Mouse (Mus musculus): ENCODE measurements around the gene Timm44. TPM values are rescaled to one million over a fixed set of nuclear protein-coding genes. Genes with fewer than 3 reads are reported as not detected.

Gene Timm44
- polyA plus RNA-seq, 1 experiment from 2014 or later: 43.6 TPM

DNA sequence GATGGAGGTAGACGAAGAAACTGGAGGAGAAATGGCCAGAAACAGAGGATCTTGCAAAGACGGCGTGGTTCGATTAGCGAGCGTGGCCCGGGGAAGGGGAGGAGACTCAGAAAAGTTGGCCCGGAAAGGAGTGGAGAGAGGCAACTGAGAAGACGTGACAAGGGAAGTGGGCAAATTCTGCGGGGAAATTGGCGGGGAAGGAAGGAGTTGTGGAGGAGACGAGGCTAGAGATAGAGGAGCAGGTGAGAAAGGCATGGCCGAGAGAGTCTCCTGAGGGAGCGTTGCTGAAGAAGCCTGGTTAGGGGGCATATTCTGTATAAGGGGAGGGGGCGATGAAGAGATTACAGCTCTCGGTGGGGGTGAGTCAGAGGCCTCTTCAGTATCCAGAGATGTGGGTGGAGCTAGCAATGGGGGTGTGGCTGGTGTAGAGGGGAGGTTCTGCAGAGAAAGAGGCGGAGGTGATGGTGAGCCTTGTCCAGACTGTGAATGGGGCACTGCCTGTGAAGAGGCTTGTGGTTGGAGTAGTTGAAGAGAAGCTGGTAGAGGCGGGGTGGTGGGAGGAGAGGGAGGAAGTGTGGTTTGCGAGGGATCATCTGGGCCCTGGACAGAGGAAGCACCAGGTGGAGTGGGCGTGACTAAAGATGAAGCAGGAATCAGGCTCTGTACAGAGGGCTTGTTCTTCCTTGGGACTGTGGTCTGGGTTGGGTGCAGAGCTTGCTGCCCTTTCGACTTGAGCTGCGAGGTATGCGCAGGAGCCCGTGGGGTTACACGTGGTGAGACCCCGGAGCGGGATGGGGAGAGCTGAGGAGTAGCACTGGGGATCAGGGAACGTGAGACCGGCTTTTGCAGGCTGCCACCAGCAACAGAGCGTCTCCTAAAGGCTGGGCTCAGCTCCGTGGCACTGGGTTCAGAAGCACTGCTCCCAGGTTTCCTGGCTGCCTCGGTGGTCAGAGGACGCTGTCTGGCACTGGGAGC is 61.4 kb downstream of the Timm44 start:
- H3K27ac ChIP-seq (ENCODE audit: low read depth, low read length): peak overlapping the region; percentile 50
- no peaks in the 10 kb centered on the region; the same call in 1 of the 2 replicates for H3K9me3 ChIP-seq (ENCODE audit: control insufficient read depth, low read length)
- H3K9ac ChIP-seq (ENCODE audit: low read depth, low read length): peak overlapping the region; percentile 64
- peak overlapping the region; percentile 93 for H3K4me2 ChIP-seq (ENCODE audit: low read length)
- 15% methylated on average over 33 of the region's 33 CpGs for WGBS
- H3K36me3 ChIP-seq (ENCODE audit: control insufficient read depth, insufficient read depth, low read length): peaks cover 17% of the 10 kb centered on the region
- peak; percentile 1; the same call in 1 of the 2 replicates for ATAC-seq
- peak overlapping the region; percentile 43 for H3K4me3 ChIP-seq (ENCODE audit: low read length)
- H3K27me3 ChIP-seq (replicated peaks; ENCODE audit: control insufficient read depth, insufficient read depth, low read length): no peaks in the 10 kb centered on the region
- peaks cover 35% of the 10 kb centered on the region for H3K4me1 ChIP-seq (ENCODE audit: control insufficient read depth, insufficient read depth, low read depth, low read length)

- Histone ChIP-seq H3K36me3 (ENCODE audit: control insufficient read depth, insufficient read depth, low read length) (peaks cover 20% of the 10 kb centered on the region), H3K4me2 (ENCODE audit: low read length) (peak overlapping the region; percentile 93), H3K27me3 (replicated peaks; ENCODE audit: control insufficient read depth, insufficient read depth, low read length) (no peaks in the 10 kb centered on the region), H3K9ac (ENCODE audit: low read depth, low read length) (peak overlapping the region; percentile 64), H3K27ac (ENCODE audit: low read depth, low read length) (peak overlapping the region; percentile 44), H3K4me3 (ENCODE audit: low read length) (peak overlapping the region; percentile 43), H3K4me1 (ENCODE audit: control insufficient read depth, insufficient read depth, low read depth, low read length) (peaks cover 35% of the 10 kb centered on the region), H3K9me3 (ENCODE audit: control insufficient read depth, low read length) (no peaks in the 10 kb centered on the region; the same call in 1 of the 2 replicates)
- WGBS: 5% methylated on average over 18 of the region's 18 CpGs
- ATAC-seq: peak; percentile 9
Measured at GRCm38 (mm10) chr8:4213210-4214005, 62.3 kb downstream of the Timm44 start.

- no peaks in the 10 kb centered on the region for H3K27me3 ChIP-seq (replicated peaks; ENCODE audit: control insufficient read depth, insufficient read depth, low read length)
- peak; percentile 0; the same call in 1 of the 2 replicates for ATAC-seq
- peaks cover 34% of the 10 kb centered on the region for H3K4me1 ChIP-seq (ENCODE audit: control insufficient read depth, insufficient read depth, low read depth, low read length)
- peak overlapping the region; percentile 43 for H3K4me3 ChIP-seq (ENCODE audit: low read length)
- H3K9me3 ChIP-seq (ENCODE audit: control insufficient read depth, low read length): no peaks in the 10 kb centered on the region; the same call in 1 of the 2 replicates
- H3K27ac ChIP-seq (ENCODE audit: low read depth, low read length): peak overlapping the region; percentile 44
- H3K4me2 ChIP-seq (ENCODE audit: low read length): peak overlapping the region; percentile 93
- 2% methylated on average over 23 of the region's 25 CpGs for WGBS
- H3K36me3 ChIP-seq (ENCODE audit: control insufficient read depth, insufficient read depth, low read length): peaks cover 20% of the 10 kb centered on the region
- peak overlapping the region; percentile 64 for H3K9ac ChIP-seq (ENCODE audit: low read depth, low read length)
Measured at GRCm38 (mm10) chr8:4212809-4213209, 62.9 kb downstream of the Timm44 start.

DNA sequence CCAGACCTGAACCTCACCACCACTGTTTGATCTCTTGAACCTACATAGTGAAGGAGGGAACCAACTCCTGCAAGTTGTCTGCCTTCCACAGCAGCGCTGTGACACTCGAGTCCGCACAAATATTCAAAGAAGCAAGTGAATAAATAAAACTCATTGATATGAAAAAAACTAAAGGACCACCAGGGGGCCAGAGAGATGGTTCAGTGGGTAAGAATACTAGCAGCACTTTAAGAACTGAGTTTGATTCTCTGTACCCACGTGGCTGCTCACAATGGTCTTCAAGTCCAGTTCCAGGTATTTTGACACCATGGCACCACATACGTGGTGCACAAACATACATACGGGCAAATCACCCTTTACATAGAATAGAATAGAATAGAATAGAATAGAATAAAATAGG is 64.6 kb downstream of the Timm44 start:
- peaks cover 32% of the 10 kb centered on the region for H3K4me1 ChIP-seq (ENCODE audit: control insufficient read depth, insufficient read depth, low read depth, low read length)
- H3K9ac ChIP-seq (ENCODE audit: low read depth, low read length): no peak overlapping the region
- H3K36me3 ChIP-seq (ENCODE audit: control insufficient read depth, insufficient read depth, low read length): peaks cover 20% of the 10 kb centered on the region
- no peak overlapping the region for H3K4me3 ChIP-seq (ENCODE audit: low read length)
- H3K27ac ChIP-seq (ENCODE audit: low read depth, low read length): no peak overlapping the region
- no peaks in the 10 kb centered on the region; the same call in 1 of the 2 replicates for H3K9me3 ChIP-seq (ENCODE audit: control insufficient read depth, low read length)
- ATAC-seq: no peak
- no peak overlapping the region for H3K4me2 ChIP-seq (ENCODE audit: low read length)
- 70% methylated on average over 6 of the region's 6 CpGs for WGBS
- H3K27me3 ChIP-seq (replicated peaks; ENCODE audit: control insufficient read depth, insufficient read depth, low read length): no peaks in the 10 kb centered on the region

Other genes starting within 250 kb of the Timm44 start
- gene Cd209f, start 170.1 kb downstream of the Timm44 start, polyA plus RNA-seq (2015; fragmentation: Nextera tagmentation; extraction: Ambion mirVana): 0.28 and 0.82 TPM in 2 replicates
- 0.09 TPM in 1 of 2 replicates, not detected in the other for gene Cd209g, start 141.8 kb downstream of the Timm44 start, polyA plus RNA-seq (2015; fragmentation: Nextera tagmentation; extraction: Ambion mirVana)
- 116 and 126 TPM in 2 replicates for gene Evi5l, start 109.3 kb downstream of the Timm44 start, polyA plus RNA-seq (2015; fragmentation: Nextera tagmentation; extraction: Ambion mirVana)
- gene Prr36, start 58.5 kb downstream of the Timm44 start, polyA plus RNA-seq (2015; fragmentation: Nextera tagmentation; extraction: Ambion mirVana): 42.8 and 43.2 TPM in 2 replicates
- gene Lrrc8e, start 49.1 kb downstream of the Timm44 start, polyA plus RNA-seq (2015; fragmentation: Nextera tagmentation; extraction: Ambion mirVana): not detected in 2 replicates
- 24.8 and 28.5 TPM in 2 replicates for gene Map2k7, start 37.2 kb downstream of the Timm44 start, polyA plus RNA-seq (2015; fragmentation: Nextera tagmentation; extraction: Ambion mirVana)
- 0.59 and 0.71 TPM in 2 replicates for gene Gm49320, start 37.0 kb downstream of the Timm44 start, polyA plus RNA-seq (2015; fragmentation: Nextera tagmentation; extraction: Ambion mirVana)
- gene Tgfbr3l, start 27.7 kb downstream of the Timm44 start, polyA plus RNA-seq (2015; fragmentation: Nextera tagmentation; extraction: Ambion mirVana): 2.8 and 3.7 TPM in 2 replicates
- 71.6 and 72.2 TPM in 2 replicates for gene Snapc2, start 22.8 kb downstream of the Timm44 start, polyA plus RNA-seq (2015; fragmentation: Nextera tagmentation; extraction: Ambion mirVana)
- 278 and 289 TPM in 2 replicates for gene Ctxn1, start 16.6 kb downstream of the Timm44 start, polyA plus RNA-seq (2015; fragmentation: Nextera tagmentation; extraction: Ambion mirVana)
- 15.5 and 17.2 TPM in 2 replicates for gene Ccl25, start 49.3 kb upstream of the Timm44 start, polyA plus RNA-seq (2015; fragmentation: Nextera tagmentation; extraction: Ambion mirVana)
- gene Elavl1, start 49.5 kb upstream of the Timm44 start, polyA plus RNA-seq (2015; fragmentation: Nextera tagmentation; extraction: Ambion mirVana): 80.6 and 94.9 TPM in 2 replicates
- gene Cers4, start 217.1 kb upstream of the Timm44 start, polyA plus RNA-seq (2015; fragmentation: Nextera tagmentation; extraction: Ambion mirVana): 55.7 TPM in 2 replicates

Measured in hindbrain, embryonic 16.5 days (tissue).